Mouse (Mus musculus): ENCODE measurements around the gene Acox2. TPM values are rescaled to one million over a fixed set of nuclear protein-coding genes. Genes with fewer than 3 reads are reported as not detected.

The Acox2 gene
- polyA plus RNA-seq, 1 experiment from 2014 or later, result not detected

GRCm38 (mm10) chr14:8201715-8202114 is 57.4 kb downstream of the Acox2 start:
- no peaks in the 10 kb centered on the region for H3K9me3 ChIP-seq
- H3K36me3 ChIP-seq (replicated peaks), result no peaks in the 10 kb centered on the region
- H3K27ac ChIP-seq, result no peak overlapping the region
- peaks cover 8% of the 10 kb centered on the region for H3K4me1 ChIP-seq
- WGBS, result 81% methylated on average over 3 of the region's 3 CpGs
- no peaks in the 10 kb centered on the region for H3K27me3 ChIP-seq (ENCODE audit: poor library complexity, severe bottlenecking)
- no peak for DNase-seq (ENCODE audit: extremely low spot score, low spot score)
- no peak overlapping the region for H3K4me3 ChIP-seq

DNA sequence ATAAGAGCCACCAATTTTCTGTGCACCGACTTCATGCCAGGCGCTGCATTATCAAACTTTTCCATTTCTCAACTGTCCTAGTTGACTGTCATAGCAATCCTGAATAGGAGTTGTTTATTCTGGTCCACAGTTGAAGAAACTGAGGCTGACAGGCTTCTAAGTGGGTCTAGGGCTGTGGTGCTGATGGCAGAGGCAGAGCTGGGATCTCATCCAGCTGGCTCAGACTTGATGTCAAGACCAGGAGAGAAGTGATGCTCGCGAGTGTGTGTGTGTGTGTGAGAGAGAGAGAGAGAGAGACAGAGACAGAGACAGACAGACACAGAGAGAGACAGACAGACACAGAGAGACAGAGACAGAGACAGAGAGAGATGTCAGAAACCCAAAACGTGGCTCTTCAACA is 58.4 kb downstream of the Acox2 start:
- WGBS, result 89% methylated on average over 5 of the region's 5 CpGs
- DNase-seq (ENCODE audit: extremely low spot score, low spot score), result no peak
- no peaks in the 10 kb centered on the region for H3K4me1 ChIP-seq
- H3K36me3 ChIP-seq (replicated peaks), result no peaks in the 10 kb centered on the region
- no peak overlapping the region for H3K27ac ChIP-seq
- no peak overlapping the region for H3K4me3 ChIP-seq
- H3K27me3 ChIP-seq (ENCODE audit: poor library complexity, severe bottlenecking), result no peaks in the 10 kb centered on the region
- H3K9me3 ChIP-seq, result no peaks in the 10 kb centered on the region

DNA sequence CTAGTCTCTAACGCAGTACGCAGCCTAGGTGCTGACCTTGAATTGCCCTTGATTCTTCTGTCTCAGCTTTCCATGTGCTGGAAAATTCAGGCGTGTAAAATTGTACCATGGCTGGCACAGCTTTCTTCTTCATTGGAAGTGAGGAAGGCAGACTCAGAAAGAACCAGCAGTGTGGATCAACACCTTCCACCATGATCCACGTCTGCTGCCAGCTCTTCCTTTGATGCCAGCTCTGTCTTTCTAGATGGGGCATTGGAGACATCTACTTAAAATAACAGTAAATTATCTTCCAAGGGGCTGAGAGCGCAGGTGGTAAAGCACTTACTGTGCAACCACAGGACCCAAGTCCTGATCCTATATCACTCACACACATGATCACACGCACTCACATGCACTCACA is 66.4 kb downstream of the Acox2 start:
- no peaks in the 10 kb centered on the region for H3K4me1 ChIP-seq
- H3K36me3 ChIP-seq (replicated peaks), result no peaks in the 10 kb centered on the region
- no peak overlapping the region for H3K4me3 ChIP-seq
- H3K27me3 ChIP-seq (ENCODE audit: poor library complexity, severe bottlenecking), result no peaks in the 10 kb centered on the region
- no peak for DNase-seq (ENCODE audit: extremely low spot score, low spot score)
- WGBS, result 89% methylated on average over 6 of the region's 6 CpGs
- H3K27ac ChIP-seq, result no peak overlapping the region
- H3K9me3 ChIP-seq, result no peaks in the 10 kb centered on the region

DNA sequence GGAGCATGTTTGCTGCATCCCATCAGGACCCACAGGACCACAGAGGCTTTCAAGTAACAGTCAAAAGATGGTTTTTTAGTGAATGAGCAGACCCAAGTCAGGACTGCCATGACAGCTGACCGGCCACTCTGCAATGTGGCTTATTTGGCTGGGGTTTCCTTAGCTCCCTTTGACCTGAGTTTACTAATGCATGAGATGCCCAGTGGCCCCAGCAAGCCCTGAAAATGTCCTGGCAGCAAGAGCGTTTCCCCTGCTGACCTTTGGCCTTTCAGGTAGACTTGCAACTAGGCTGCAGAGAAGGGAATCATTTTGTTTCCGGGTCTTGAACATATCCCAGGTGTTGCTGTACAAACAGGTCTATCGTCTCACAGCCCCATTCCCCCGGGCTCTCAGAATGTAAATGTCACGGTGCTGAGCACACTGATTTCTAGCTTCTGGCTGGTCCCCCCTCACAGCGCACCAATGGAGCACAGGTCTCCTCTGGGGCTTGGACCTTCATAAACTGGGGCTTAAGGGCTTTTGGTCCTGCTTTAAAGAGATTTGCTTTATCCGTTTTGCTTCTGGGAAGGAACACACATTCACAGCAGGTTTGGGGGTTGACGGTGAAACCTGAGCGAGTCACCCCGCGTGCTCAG is 67.7 kb downstream of the Acox2 start:
- Histone ChIP-seq H3K4me3 (no peak overlapping the region), H3K36me3 (replicated peaks) (no peaks in the 10 kb centered on the region), H3K9me3 (no peaks in the 10 kb centered on the region), H3K27ac (no peak overlapping the region), H3K4me1 (no peaks in the 10 kb centered on the region), H3K27me3 (ENCODE audit: poor library complexity, severe bottlenecking) (no peaks in the 10 kb centered on the region)
- 79% methylated on average over 12 of the region's 12 CpGs for WGBS
- DNase-seq (ENCODE audit: extremely low spot score, low spot score), result no peak

GRCm38 (mm10) chr14:8190556-8190955 is 68.6 kb downstream of the Acox2 start:
- DNase-seq (ENCODE audit: extremely low spot score, low spot score), result no peak
- Histone ChIP-seq H3K36me3 (replicated peaks) (no peaks in the 10 kb centered on the region), H3K27me3 (ENCODE audit: poor library complexity, severe bottlenecking) (no peaks in the 10 kb centered on the region), H3K9me3 (no peaks in the 10 kb centered on the region), H3K4me1 (no peaks in the 10 kb centered on the region), H3K27ac (no peak overlapping the region), H3K4me3 (no peak overlapping the region)
- 91% methylated on average over 3 of the region's 3 CpGs for WGBS

DNA sequence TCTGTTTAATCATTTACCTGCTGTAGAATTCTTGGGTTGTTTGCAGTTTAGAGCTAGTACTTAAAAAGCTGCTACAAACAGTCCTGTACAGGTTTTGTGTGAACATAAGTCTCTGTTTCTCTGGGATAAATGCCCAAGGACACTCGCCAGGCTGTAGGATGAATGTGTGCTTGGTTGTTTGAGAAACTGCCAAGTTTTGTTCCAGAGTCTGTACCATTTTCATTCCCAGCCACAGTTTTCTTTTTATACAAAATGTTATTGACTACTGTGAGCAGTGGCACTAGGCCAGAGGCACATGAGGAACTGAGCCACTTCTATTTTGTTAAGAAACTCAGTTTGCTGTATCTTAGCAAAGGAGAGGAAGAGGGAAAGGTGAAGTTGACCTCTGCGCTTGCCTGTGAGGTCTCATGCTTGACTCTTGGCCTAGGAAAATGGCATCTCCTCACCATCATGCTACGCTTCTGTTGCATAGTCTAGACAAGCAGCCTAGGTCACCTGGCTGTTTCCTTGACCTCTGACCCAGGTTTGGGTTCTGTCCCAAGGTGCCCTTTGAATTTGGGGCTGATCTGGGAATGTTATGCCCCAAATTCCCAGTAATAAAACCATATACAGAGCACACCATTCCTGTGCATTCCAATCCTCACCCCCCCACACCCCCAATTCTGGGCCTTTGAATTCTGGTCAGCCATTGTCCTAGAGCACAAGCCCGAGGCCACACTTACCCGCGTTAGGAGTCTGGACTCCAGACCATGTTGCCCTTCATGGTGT is 72.7 kb downstream of the Acox2 start:
- H3K27ac ChIP-seq, result no peak overlapping the region
- H3K4me3 ChIP-seq, result no peak overlapping the region
- H3K9me3 ChIP-seq, result no peaks in the 10 kb centered on the region
- 92% methylated on average over 6 of the region's 6 CpGs for WGBS
- H3K4me1 ChIP-seq, result no peaks in the 10 kb centered on the region
- no peaks in the 10 kb centered on the region for H3K36me3 ChIP-seq (replicated peaks)
- no peaks in the 10 kb centered on the region for H3K27me3 ChIP-seq (ENCODE audit: poor library complexity, severe bottlenecking)
- DNase-seq (ENCODE audit: extremely low spot score, low spot score), result no peak

DNA sequence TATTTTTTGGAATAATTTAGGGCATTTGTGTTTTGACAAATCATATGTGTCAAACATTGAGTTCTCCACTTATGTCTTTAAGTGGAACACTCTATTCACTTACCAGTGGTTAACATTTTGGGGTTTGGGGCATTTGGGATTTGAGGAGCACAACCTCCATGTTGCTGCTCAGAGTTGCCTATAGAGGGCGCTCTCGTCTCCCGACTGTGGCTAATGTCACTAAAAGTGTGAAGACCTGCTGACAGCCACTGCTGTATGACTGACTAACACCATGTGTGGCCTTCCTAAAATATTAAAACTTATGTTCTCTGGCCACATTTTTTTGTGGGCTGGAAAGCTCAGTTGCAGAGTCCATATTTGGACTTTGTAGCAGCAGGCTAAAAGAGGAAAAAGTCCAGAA is 75.8 kb downstream of the Acox2 start:
- 56% methylated on average over 3 of the region's 3 CpGs for WGBS
- Histone ChIP-seq H3K27me3 (ENCODE audit: poor library complexity, severe bottlenecking) (no peaks in the 10 kb centered on the region), H3K9me3 (no peaks in the 10 kb centered on the region), H3K36me3 (replicated peaks) (no peaks in the 10 kb centered on the region), H3K4me3 (no peak overlapping the region), H3K4me1 (no peaks in the 10 kb centered on the region), H3K27ac (no peak overlapping the region)
- DNase-seq (ENCODE audit: extremely low spot score, low spot score), result no peak

GRCm38 (mm10) chr14:8180371-8181035 is 78.7 kb downstream of the Acox2 start:
- H3K27ac ChIP-seq, result no peak overlapping the region
- no peak overlapping the region for H3K4me3 ChIP-seq
- no peaks in the 10 kb centered on the region for H3K36me3 ChIP-seq (replicated peaks)
- DNase-seq (ENCODE audit: extremely low spot score, low spot score), result no peak
- H3K4me1 ChIP-seq, result peaks cover 3% of the 10 kb centered on the region; the same call in 1 of the 2 replicates
- H3K27me3 ChIP-seq (ENCODE audit: poor library complexity, severe bottlenecking), result no peaks in the 10 kb centered on the region
- WGBS, result 73% methylated on average over 4 of the region's 4 CpGs
- H3K9me3 ChIP-seq, result no peaks in the 10 kb centered on the region

GRCm38 (mm10) chr14:8176251-8176650 is 82.9 kb downstream of the Acox2 start:
- no peaks in the 10 kb centered on the region for H3K27me3 ChIP-seq (ENCODE audit: poor library complexity, severe bottlenecking)
- H3K36me3 ChIP-seq (replicated peaks), result no peaks in the 10 kb centered on the region
- H3K9me3 ChIP-seq, result no peaks in the 10 kb centered on the region
- H3K27ac ChIP-seq, result no peak overlapping the region
- H3K4me3 ChIP-seq, result no peak overlapping the region
- WGBS, result 67% methylated on average over 5 of the region's 5 CpGs
- no peak for DNase-seq (ENCODE audit: extremely low spot score, low spot score)
- H3K4me1 ChIP-seq, result peaks cover 18% of the 10 kb centered on the region

Other genes with a start within 250 kb of the Acox2 start
- 61.0 and 61.5 TPM in 2 replicates for gene Rpp14, start 179.0 kb downstream of the Acox2 start, polyA plus RNA-seq (2016; fragmentation: Nextera tagmentation; extraction: Ambion mirVana)
- 15.5 and 17.0 TPM in 2 replicates for gene Pxk, start 161.1 kb downstream of the Acox2 start, polyA plus RNA-seq (2016; fragmentation: Nextera tagmentation; extraction: Ambion mirVana)
- gene Pdhb, start 86.3 kb downstream of the Acox2 start, polyA plus RNA-seq (2016; fragmentation: Nextera tagmentation; extraction: Ambion mirVana), result 205 and 209 TPM in 2 replicates
- 2.8 and 3.1 TPM in 2 replicates for gene Kctd6, start 45.2 kb downstream of the Acox2 start, polyA plus RNA-seq (2016; fragmentation: Nextera tagmentation; extraction: Ambion mirVana)
- 0.61 and 0.66 TPM in 2 replicates for gene Fam107a, start 58.7 kb upstream of the Acox2 start, polyA plus RNA-seq (2016; fragmentation: Nextera tagmentation; extraction: Ambion mirVana)
- 0.15 TPM in 1 of 2 replicates, not detected in the other for gene Oit1, start 119.4 kb upstream of the Acox2 start, polyA plus RNA-seq (2016; fragmentation: Nextera tagmentation; extraction: Ambion mirVana)

Data from forebrain, embryonic 10.5 days (tissue).